Mouse (Mus musculus) forebrain, embryonic 14.5 days (tissue): ENCODE measurements around the gene Kctd6. TPM values are rescaled to one million over a fixed set of nuclear protein-coding genes. Genes with fewer than 3 reads are reported as not detected.
"Not testable (repeated sequence)": the region's sequence is repeated elsewhere in the genome, so short reads cannot be mapped to it uniquely, and the experiment has no call there.

ENCODE experiments used
- ATAC-seq: fragments of 200-750 bp; cut with Nextera tagmentation; 2 replicates; pipeline ENCODE4 v1.8.0; 2017; ENCODE audit warnings: mild to moderate bottlenecking, moderate library complexity
- DNase-seq: peaks from one replicate; pipeline ENCODE4 v3.0.0-alpha.2; 2015; ENCODE audit warnings: low spot score
- H3K27ac ChIP-seq: fragments of 300-500 bp; sonication (generic); 2 replicates; pipeline ENCODE4 v1.5.1; 2014; ENCODE audit warnings: low read depth, mild to moderate bottlenecking, control low read depth, low read length, moderate library complexity
- H3K27me3 ChIP-seq: fragments of 300-500 bp; sonication (generic); replicated peaks from 2 replicates; pipeline ENCODE4 v1.6.1; 2014; ENCODE audit warnings: low read length, control low read depth, mixed read lengths; ENCODE audit not compliant: control insufficient read depth, insufficient read depth
- H3K36me3 ChIP-seq: fragments of 300-500 bp; sonication (generic); 2 replicates; pipeline ENCODE4 v1.6.1; 2014; ENCODE audit warnings: low read length, control low read depth; ENCODE audit not compliant: control insufficient read depth, insufficient read depth
- H3K4me1 ChIP-seq: fragments of 300-500 bp; sonication (generic); 2 replicates; pipeline ENCODE4 v1.6.1; 2014; ENCODE audit warnings: antibody characterized with exemption, low read length, control low read depth; ENCODE audit not compliant: control insufficient read depth, insufficient read depth
- H3K4me2 ChIP-seq: fragments of 300-500 bp; sonication (generic); 2 replicates; pipeline ENCODE4 v1.6.1; 2014; ENCODE audit warnings: mild to moderate bottlenecking, control low read depth, low read length
- H3K4me3 ChIP-seq: fragments of 300-500 bp; sonication (generic); 2 replicates; pipeline ENCODE4 v1.5.1; 2014; ENCODE audit warnings: low read depth, low read length, control low read depth
- H3K9ac ChIP-seq: fragments of 300-500 bp; sonication (generic); 2 replicates; pipeline ENCODE4 v1.6.1; 2014; ENCODE audit warnings: mild to moderate bottlenecking, low read length, control low read depth, moderate library complexity
- H3K9me3 ChIP-seq: fragments of 300-500 bp; sonication (generic); replicated peaks from 2 replicates; pipeline ENCODE4 v1.6.1; 2016; ENCODE audit warnings: low read length, control low read depth, mixed read lengths; ENCODE audit not compliant: control insufficient read depth
- WGBS: fragments of 180-500 bp; shearing (Covaris S2); extraction: QIAGEN DNeasy Blood & Tissue Kit; methylation state at CpG from one replicate; pipeline ENCODE4 v1.1.7; 2014; 5-methylcytosine and 5-hydroxymethylcytosine counted together
- polyA plus RNA-seq: library from polyadenylated mRNA; unstranded; fragments of >200 nt; fragmentation: Nextera tagmentation; extraction: Ambion mirVana; gene quantifications from 2 replicates; pipeline ENCODE4 v1.2.1, GENCODE M21; 2014

Gene Kctd6
- polyA plus RNA-seq, 1 experiment from 2014 or later: 7.0 TPM

DNA sequence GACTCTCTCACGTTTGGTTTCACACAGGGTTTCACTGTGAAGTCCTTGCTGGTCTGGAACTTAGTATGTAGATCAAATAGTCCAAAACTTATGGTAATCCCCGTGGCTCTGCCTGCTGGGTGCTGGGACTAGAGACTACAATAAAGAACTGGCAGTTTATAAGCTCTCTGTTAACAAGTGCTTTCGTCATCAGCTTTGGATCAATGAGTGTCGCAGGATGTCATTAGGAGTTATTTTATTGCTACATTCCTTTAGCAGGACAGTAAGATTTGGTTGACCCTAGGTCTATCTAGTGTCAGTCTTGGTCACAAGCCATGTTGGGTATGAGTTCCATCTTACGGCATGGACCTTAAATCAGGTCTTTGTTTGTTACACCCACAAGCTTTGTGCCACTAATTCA, 46.3 kb downstream of the Kctd6 start:
- Histone ChIP-seq H3K4me3 (no peak overlapping the region), H3K27me3 (no peaks in the 10 kb centered on the region), H3K4me2 (no peak overlapping the region), H3K9me3 (no peaks in the 10 kb centered on the region), H3K9ac (no peak overlapping the region), H3K27ac (no peak overlapping the region), H3K4me1 (no peaks in the 10 kb centered on the region), H3K36me3 (no peaks in the 10 kb centered on the region)
- DNase-seq (no peak), ATAC-seq (no peak)
- WGBS: 74% methylated on average over 5 of the region's 5 CpGs

DNA sequence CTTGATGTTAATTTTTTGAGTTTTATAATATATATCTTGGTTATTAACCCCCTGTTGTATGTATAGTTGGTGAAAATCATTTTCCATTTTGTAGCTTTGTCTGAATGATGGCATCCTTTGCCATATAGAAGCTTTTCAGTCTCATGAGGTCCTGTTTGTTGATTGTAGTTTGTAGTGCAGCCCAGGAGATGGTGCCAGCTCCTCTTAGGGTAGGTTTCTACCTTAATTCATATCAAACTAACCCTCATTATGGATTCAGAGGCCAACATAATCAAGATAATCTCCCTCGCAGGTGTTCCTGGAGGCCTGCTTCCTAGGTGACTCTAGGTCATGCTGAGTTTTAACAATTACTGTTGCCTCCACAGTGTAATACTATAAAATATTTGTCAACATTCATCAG, 48.3 kb downstream of the Kctd6 start:
- no peak overlapping the region for H3K4me2 ChIP-seq
- DNase-seq: no peak
- H3K27ac ChIP-seq: no peak overlapping the region
- H3K27me3 ChIP-seq: no peaks in the 10 kb centered on the region
- ATAC-seq: no peak
- no peaks in the 10 kb centered on the region for H3K9me3 ChIP-seq
- H3K36me3 ChIP-seq: no peaks in the 10 kb centered on the region
- WGBS: 46% methylated on average over 1 of the region's 1 CpGs
- H3K4me3 ChIP-seq: no peak overlapping the region
- no peaks in the 10 kb centered on the region for H3K4me1 ChIP-seq
- H3K9ac ChIP-seq: no peak overlapping the region

DNA sequence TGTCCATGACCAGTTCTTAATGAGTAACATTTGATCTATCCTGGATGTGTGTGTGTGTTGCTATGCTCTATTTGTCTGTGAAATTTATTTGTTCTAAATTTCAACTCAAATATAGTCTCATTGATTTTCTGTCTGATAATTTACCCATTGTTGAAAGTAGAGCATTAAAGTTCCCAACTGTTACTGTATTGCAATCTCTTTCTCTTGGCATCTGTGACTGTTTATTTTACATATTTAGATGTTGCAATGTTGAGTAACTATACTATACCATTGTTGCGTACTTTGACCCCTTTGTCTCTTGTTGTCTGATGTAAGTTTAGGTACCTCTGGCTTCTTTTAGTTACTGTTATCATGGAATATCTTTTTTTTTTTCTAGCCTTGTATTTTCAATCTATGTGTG, 50.4 kb downstream of the Kctd6 start:
- H3K4me2 ChIP-seq: no peak overlapping the region
- no peaks in the 10 kb centered on the region for H3K36me3 ChIP-seq
- no peak overlapping the region for H3K9ac ChIP-seq
- H3K27me3 ChIP-seq: no peaks in the 10 kb centered on the region
- ATAC-seq (no peak), DNase-seq (no peak)
- H3K9me3 ChIP-seq: no peaks in the 10 kb centered on the region
- H3K4me3 ChIP-seq: no peak overlapping the region
- 98% methylated on average over 1 of the region's 1 CpGs for WGBS
- H3K4me1 ChIP-seq: no peaks in the 10 kb centered on the region
- H3K27ac ChIP-seq: no peak overlapping the region

DNA sequence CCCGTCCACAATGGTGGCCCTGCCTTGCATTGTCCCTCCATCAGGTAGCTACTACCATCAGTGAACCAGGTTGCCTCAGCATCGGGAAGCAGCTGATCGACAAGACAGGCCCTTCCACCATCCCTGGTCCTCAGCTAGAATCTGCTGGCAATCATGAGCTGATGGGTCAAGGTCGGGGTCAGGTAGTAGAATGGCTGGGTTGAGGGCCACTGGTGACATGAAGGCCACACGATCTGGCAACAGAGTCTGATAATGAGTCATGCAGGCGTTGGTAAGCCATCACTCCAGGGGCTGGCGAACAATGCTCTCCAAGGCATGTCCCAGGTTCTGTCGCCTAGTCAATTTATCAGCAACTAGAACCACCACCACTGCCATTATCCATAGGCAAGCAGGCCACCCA, 57.3 kb downstream of the Kctd6 start:
- H3K36me3 ChIP-seq, ATAC-seq, H3K4me3 ChIP-seq, H3K9me3 ChIP-seq, H3K4me1 ChIP-seq, DNase-seq, H3K27ac ChIP-seq, H3K9ac ChIP-seq, H3K27me3 ChIP-seq, H3K4me2 ChIP-seq: not testable (repeated sequence)
- WGBS: 90% methylated on average over 8 of the region's 8 CpGs

Other genes starting within 250 kb of the Kctd6 start
- gene Dnase1l3, start 219.6 kb upstream of the Kctd6 start, polyA plus RNA-seq: 0.05 and 0.15 TPM in 2 replicates
- gene Abhd6, start 211.2 kb upstream of the Kctd6 start, polyA plus RNA-seq: 33.5 and 34.1 TPM in 2 replicates
- 58.3 and 65.1 TPM in 2 replicates for gene Rpp14, start 133.8 kb upstream of the Kctd6 start, polyA plus RNA-seq
- 42.8 and 48.3 TPM in 2 replicates for gene Pxk, start 115.9 kb upstream of the Kctd6 start, polyA plus RNA-seq
- gene Pdhb, start 41.1 kb upstream of the Kctd6 start, polyA plus RNA-seq: 240 and 252 TPM in 2 replicates
- gene Acox2, start 45.2 kb downstream of the Kctd6 start, polyA plus RNA-seq: not detected in 2 replicates
- gene Fam107a, start 103.9 kb downstream of the Kctd6 start, polyA plus RNA-seq: 0.14 and 0.15 TPM in 2 replicates
- gene Oit1, start 164.6 kb downstream of the Kctd6 start, polyA plus RNA-seq: not detected in 2 replicates